Mouse (Mus musculus): ENCODE data around the gene Josd2.

DNA sequence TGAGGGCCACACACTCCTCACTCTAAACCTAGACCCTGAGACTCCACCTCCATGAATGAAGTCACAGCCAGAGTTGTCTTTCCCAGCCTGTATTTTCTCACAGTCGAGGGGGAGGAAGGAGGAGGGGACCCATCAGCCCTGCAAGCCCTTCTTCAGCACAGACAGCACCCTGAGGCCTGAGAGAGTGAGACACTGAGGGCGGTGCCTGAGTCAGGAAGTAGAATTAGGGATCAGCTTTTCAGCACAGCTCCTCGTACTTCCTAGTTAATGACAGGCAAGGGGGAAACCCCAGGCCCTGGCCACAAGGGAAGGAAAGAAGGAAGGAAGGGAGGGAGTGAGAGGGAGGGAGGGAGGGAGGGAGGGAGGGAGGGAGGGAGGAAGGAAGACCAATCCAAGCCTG is 14.5 kb upstream of the Josd2 start:
- TF ChIP-seq POLR2A (IDR thresholded peaks at IDR 0.05; ENCODE audit: low read depth, low read length) (no peak), CTCF (conservative IDR thresholded peaks at IDR 0.05; ENCODE audit: insufficient read depth, insufficient read length, low read depth, low read length) (no peak)
